Mouse (Mus musculus) heart, embryonic 16.5 days (tissue): Measurements from ENCODE around the gene Chd6. TPM values are rescaled to one million over a fixed set of nuclear protein-coding genes. Genes with fewer than 3 reads are reported as not detected.

ENCODE experiments used
- ATAC-seq: fragments of 200-750 bp; cut with Nextera tagmentation; replicated peaks from 2 replicates; pipeline ENCODE4 v1.8.0; 2017; ENCODE audit warnings: moderate number of reproducible peaks; ENCODE audit not compliant: insufficient read depth, low FRiP score; ENCODE audit errors: extremely low read depth
- H3K27ac ChIP-seq: fragments of 300-500 bp; sonication (generic); 2 replicates; pipeline ENCODE4 v1.5.1; 2014; ENCODE audit warnings: mild to moderate bottlenecking, low read length, control low read depth, moderate library complexity
- H3K27me3 ChIP-seq: fragments of 300-500 bp; sonication (generic); 2 replicates; pipeline ENCODE4 v1.6.1; 2014; ENCODE audit warnings: low read length, mixed read lengths; ENCODE audit not compliant: control insufficient read depth, insufficient read depth
- H3K36me3 ChIP-seq: fragments of 300-500 bp; sonication (generic); 2 replicates; pipeline ENCODE4 v1.6.1; 2014; ENCODE audit not compliant: control insufficient read depth, insufficient read depth
- H3K4me1 ChIP-seq: fragments of 300-500 bp; sonication (generic); 2 replicates; pipeline ENCODE4 v1.6.1; 2014; ENCODE audit warnings: low read length, mixed read lengths; ENCODE audit not compliant: control insufficient read depth, insufficient read depth
- H3K4me2 ChIP-seq: fragments of 300-500 bp; sonication (generic); 2 replicates; pipeline ENCODE4 v1.6.1; 2014; ENCODE audit warnings: low read depth, mild to moderate bottlenecking, control low read depth, low read length
- H3K4me3 ChIP-seq: fragments of 300-500 bp; sonication (generic); 2 replicates; pipeline ENCODE4 v1.5.1; 2014; ENCODE audit warnings: mild to moderate bottlenecking, control low read depth, low read length
- H3K9ac ChIP-seq: fragments of 300-500 bp; sonication (generic); 2 replicates; pipeline ENCODE4 v1.6.1; 2014; ENCODE audit warnings: low read length, control low read depth
- H3K9me3 ChIP-seq: fragments of 300-500 bp; sonication (generic); replicated peaks from 2 replicates; pipeline ENCODE4 v1.6.1; 2016; ENCODE audit warnings: low read length; ENCODE audit not compliant: control insufficient read depth
- WGBS: fragments of 180-500 bp; shearing (Covaris S2); extraction: QIAGEN DNeasy Blood & Tissue Kit; methylation state at CpG from one replicate; pipeline ENCODE4 v1.1.7; 2014; 5-methylcytosine and 5-hydroxymethylcytosine counted together
- polyA plus RNA-seq: library from polyadenylated mRNA; unstranded; fragments of >200 nt; fragmentation: Nextera tagmentation; extraction: Ambion mirVana; gene quantifications from 2 replicates; pipeline ENCODE4 v1.2.1, GENCODE M21; 2015

Gene Chd6
- polyA plus RNA-seq, 1 experiment from 2014 or later = 18.8 TPM

- H3K4me2 ChIP-seq = no peak overlapping the region
- H3K36me3 ChIP-seq = no peaks in the 10 kb centered on the region
- no peak overlapping the region for H3K27ac ChIP-seq
- WGBS = 79% methylated on average over 2 of the region's 2 CpGs
- ATAC-seq = no peak
- no peaks in the 10 kb centered on the region for H3K9me3 ChIP-seq
- no peak overlapping the region for H3K4me3 ChIP-seq
- no peaks in the 10 kb centered on the region for H3K27me3 ChIP-seq
- H3K4me1 ChIP-seq = peaks cover 6% of the 10 kb centered on the region; the same call in 1 of the 2 replicates
- no peak overlapping the region for H3K9ac ChIP-seq
Measured at GRCm38 (mm10) chr2:161078590-161078989, 30.3 kb downstream of the Chd6 start.

- Histone ChIP-seq H3K36me3 (no peaks in the 10 kb centered on the region), H3K9ac (no peak overlapping the region), H3K27me3 (no peaks in the 10 kb centered on the region), H3K4me1 (peaks cover 11% of the 10 kb centered on the region), H3K9me3 (no peaks in the 10 kb centered on the region), H3K4me2 (no peak overlapping the region), H3K27ac (no peak overlapping the region), H3K4me3 (no peak overlapping the region)
- no peak for ATAC-seq
- WGBS = 46% methylated on average over 4 of the region's 4 CpGs
Measured at GRCm38 (mm10) chr2:161076262-161076661, 32.6 kb downstream of the Chd6 start.

GRCm38 (mm10) chr2:161075553-161075952 is 33.3 kb downstream of the Chd6 start:
- Histone ChIP-seq H3K27me3 (no peaks in the 10 kb centered on the region), H3K27ac (no peak overlapping the region), H3K4me1 (peaks cover 11% of the 10 kb centered on the region), H3K9ac (no peak overlapping the region), H3K4me2 (no peak overlapping the region), H3K9me3 (no peaks in the 10 kb centered on the region), H3K36me3 (no peaks in the 10 kb centered on the region), H3K4me3 (no peak overlapping the region)
- no peak for ATAC-seq
- 59% methylated on average over 5 of the region's 5 CpGs for WGBS

GRCm38 (mm10) chr2:161066097-161066759 is 42.6 kb downstream of the Chd6 start:
- Histone ChIP-seq H3K9me3 (no peaks in the 10 kb centered on the region), H3K36me3 (no peaks in the 10 kb centered on the region), H3K27me3 (no peaks in the 10 kb centered on the region), H3K4me3 (no peak overlapping the region), H3K4me1 (peaks cover 12% of the 10 kb centered on the region), H3K4me2 (no peak overlapping the region), H3K9ac (no peak overlapping the region), H3K27ac (no peak overlapping the region)
- WGBS = 41% methylated on average over 10 of the region's 10 CpGs
- 0 out of 2 replicates have a peak, but pooled peaks have one; percentile 49 for ATAC-seq

- Histone ChIP-seq H3K4me1 (peaks cover 12% of the 10 kb centered on the region), H3K4me2 (no peak overlapping the region), H3K27me3 (no peaks in the 10 kb centered on the region), H3K9ac (no peak overlapping the region), H3K9me3 (no peaks in the 10 kb centered on the region), H3K27ac (no peak overlapping the region), H3K4me3 (no peak overlapping the region), H3K36me3 (no peaks in the 10 kb centered on the region)
- no peak for ATAC-seq
- WGBS = 81% methylated on average over 2 of the region's 2 CpGs
Measured at GRCm38 (mm10) chr2:161065594-161065993, 43.3 kb downstream of the Chd6 start.

- no peak overlapping the region for H3K4me2 ChIP-seq
- no peaks in the 10 kb centered on the region for H3K9me3 ChIP-seq
- WGBS = 23% methylated on average over 1 of the region's 1 CpGs
- no peaks in the 10 kb centered on the region for H3K36me3 ChIP-seq
- H3K4me3 ChIP-seq = no peak overlapping the region
- no peak overlapping the region for H3K27ac ChIP-seq
- peaks cover 12% of the 10 kb centered on the region for H3K4me1 ChIP-seq
- no peak for ATAC-seq
- H3K9ac ChIP-seq = no peak overlapping the region
- no peaks in the 10 kb centered on the region for H3K27me3 ChIP-seq
Measured at GRCm38 (mm10) chr2:161064836-161065235, 44.0 kb downstream of the Chd6 start.

GRCm38 (mm10) chr2:161058841-161059240 is 50.0 kb downstream of the Chd6 start:
- H3K27ac ChIP-seq = no peak overlapping the region
- no peaks in the 10 kb centered on the region for H3K9me3 ChIP-seq
- H3K36me3 ChIP-seq = no peaks in the 10 kb centered on the region
- no peaks in the 10 kb centered on the region for H3K4me1 ChIP-seq
- ATAC-seq = no peak
- no peak overlapping the region for H3K9ac ChIP-seq
- WGBS = 85% methylated on average over 4 of the region's 4 CpGs
- no peak overlapping the region for H3K4me3 ChIP-seq
- H3K4me2 ChIP-seq = no peak overlapping the region
- H3K27me3 ChIP-seq = no peaks in the 10 kb centered on the region

- 73% methylated on average over 2 of the region's 2 CpGs for WGBS
- no peaks in the 10 kb centered on the region for H3K27me3 ChIP-seq
- H3K4me2 ChIP-seq = no peak overlapping the region
- no peaks in the 10 kb centered on the region for H3K4me1 ChIP-seq
- no peaks in the 10 kb centered on the region for H3K9me3 ChIP-seq
- H3K27ac ChIP-seq = no peak overlapping the region
- ATAC-seq = no peak
- H3K9ac ChIP-seq = no peak overlapping the region
- 0 out of 2 replicates have a peak, but pooled peaks cover 4% of the 10 kb centered on the region for H3K36me3 ChIP-seq
- no peak overlapping the region for H3K4me3 ChIP-seq
Measured at GRCm38 (mm10) chr2:161053765-161054164, 55.1 kb downstream of the Chd6 start.

GRCm38 (mm10) chr2:161052175-161052574 is 56.7 kb downstream of the Chd6 start:
- Histone ChIP-seq H3K9me3 (no peaks in the 10 kb centered on the region), H3K36me3 (0 out of 2 replicates have a peak, but pooled peaks cover 4% of the 10 kb centered on the region), H3K4me1 (no peaks in the 10 kb centered on the region), H3K27ac (no peak overlapping the region), H3K4me2 (no peak overlapping the region), H3K27me3 (no peaks in the 10 kb centered on the region), H3K4me3 (no peak overlapping the region), H3K9ac (no peak overlapping the region)
- no peak for ATAC-seq
- 94% methylated on average over 5 of the region's 5 CpGs for WGBS
